Mouse (Mus musculus): Measurements from ENCODE around the gene Usp50. TPM values are rescaled to one million over a fixed set of nuclear protein-coding genes. Genes with fewer than 3 reads are reported as not detected.

The Usp50 gene
- polyA plus RNA-seq, 1 experiment from 2014 or later: 2.2 TPM

- peaks cover 20% of the 10 kb centered on the region for H3K4me1 ChIP-seq
- peak overlapping the region; percentile 100 for H3K27ac ChIP-seq
- peak; percentile 81 for DNase-seq (ENCODE audit: low spot score)
- no peaks in the 10 kb centered on the region for H3K27me3 ChIP-seq (ENCODE audit: low read depth, poor library complexity, severe bottlenecking)
- H3K4me3 ChIP-seq: peak overlapping the region; percentile 95
- H3K36me3 ChIP-seq: peaks cover 37% of the 10 kb centered on the region
- H3K9me3 ChIP-seq (replicated peaks): no peaks in the 10 kb centered on the region
- WGBS: under 1% methylated on average over 75 of the region's 77 CpGs
Measured at GRCm38 (mm10) chr2:126674441-126675168, 108.7 kb downstream of the Usp50 start.

DNA sequence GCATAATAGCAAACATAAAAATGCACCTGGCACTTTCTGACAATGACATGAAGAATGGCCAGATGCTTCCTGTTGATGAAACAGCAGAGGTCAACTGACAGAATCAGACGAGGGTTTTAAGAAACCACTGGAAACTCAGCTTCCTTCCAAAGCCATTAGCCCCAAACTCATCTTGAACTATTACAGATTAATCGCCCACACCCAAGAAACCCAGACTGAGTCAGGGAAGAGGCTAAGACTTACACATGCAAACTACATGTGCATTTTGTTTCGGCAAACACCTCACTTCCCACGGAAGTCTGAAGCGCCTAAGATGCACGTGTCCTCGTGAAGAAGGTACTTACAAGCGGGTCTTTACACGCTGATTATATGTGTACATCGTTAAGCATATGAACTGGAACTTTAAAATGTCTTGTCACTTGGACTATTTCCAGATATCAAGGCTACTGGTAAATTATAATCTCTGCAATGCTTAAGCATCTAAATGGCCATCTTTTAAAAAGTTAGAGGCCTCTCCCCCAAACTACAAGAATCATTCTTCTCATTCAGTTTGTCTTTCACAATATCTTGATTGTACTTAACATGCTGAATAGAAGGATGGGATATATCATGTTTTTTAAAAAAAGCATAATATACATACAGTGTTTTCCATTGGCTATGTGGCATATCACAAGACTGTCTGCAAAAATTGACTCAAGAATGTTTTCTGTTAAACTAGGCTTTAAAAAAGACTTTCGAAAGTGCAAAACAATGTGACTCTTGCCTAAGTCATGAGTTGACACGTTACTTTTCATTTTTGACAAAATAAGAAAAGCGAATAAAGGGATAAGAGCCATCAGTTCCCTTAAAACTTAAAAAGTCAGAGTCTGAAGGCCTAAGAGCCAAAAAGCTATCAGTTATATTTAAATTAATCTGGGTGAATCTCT lies 109.7 kb downstream of the Usp50 start:
- no peak for DNase-seq (ENCODE audit: low spot score)
- H3K4me1 ChIP-seq: peaks cover 20% of the 10 kb centered on the region
- peaks cover 37% of the 10 kb centered on the region for H3K36me3 ChIP-seq
- no peaks in the 10 kb centered on the region for H3K9me3 ChIP-seq (replicated peaks)
- no peaks in the 10 kb centered on the region for H3K27me3 ChIP-seq (ENCODE audit: low read depth, poor library complexity, severe bottlenecking)
- peak overlapping the region; percentile 95 for H3K4me3 ChIP-seq
- H3K27ac ChIP-seq: peak overlapping the region; percentile 100
- WGBS: 77% methylated on average over 13 of the region's 13 CpGs

DNA sequence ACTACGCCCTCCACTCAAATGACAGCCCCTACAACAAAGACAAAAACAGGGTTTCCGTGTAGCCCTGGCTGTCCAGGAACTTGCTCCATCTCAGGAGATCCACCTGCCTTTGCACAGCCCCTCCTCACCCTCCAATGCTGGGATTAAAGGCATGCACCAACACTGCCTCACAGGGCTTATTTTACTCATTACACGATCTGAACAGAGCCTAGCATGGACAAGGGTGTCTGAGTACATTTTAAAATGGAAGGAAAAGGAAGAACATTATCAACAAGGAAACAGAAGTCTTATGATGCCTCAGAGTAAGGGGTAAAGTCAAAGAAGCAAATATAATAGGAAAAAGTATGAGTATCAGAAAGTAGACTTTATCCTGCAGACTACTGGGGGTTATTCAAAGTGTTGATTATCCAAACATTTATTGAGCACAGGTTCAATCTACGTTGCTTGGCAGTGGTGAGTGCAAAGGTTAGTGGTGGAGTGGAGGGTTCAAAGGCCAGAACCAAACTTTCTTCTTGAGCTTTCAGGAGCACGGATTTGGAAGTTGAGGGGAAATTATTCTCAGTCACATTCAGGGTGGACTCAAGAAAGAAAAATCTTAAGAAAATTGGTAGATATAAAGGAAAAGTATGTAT lies 114.5 kb downstream of the Usp50 start:
- no peak for DNase-seq (ENCODE audit: low spot score)
- H3K27me3 ChIP-seq (ENCODE audit: low read depth, poor library complexity, severe bottlenecking): no peaks in the 10 kb centered on the region
- no peak overlapping the region for H3K4me3 ChIP-seq
- peaks cover 26% of the 10 kb centered on the region for H3K36me3 ChIP-seq
- 89% methylated on average over 5 of the region's 5 CpGs for WGBS
- peaks cover 13% of the 10 kb centered on the region for H3K4me1 ChIP-seq
- H3K9me3 ChIP-seq (replicated peaks): no peaks in the 10 kb centered on the region
- no peak overlapping the region for H3K27ac ChIP-seq

- H3K4me3 ChIP-seq: no peak overlapping the region
- no peaks in the 10 kb centered on the region for H3K27me3 ChIP-seq (ENCODE audit: low read depth, poor library complexity, severe bottlenecking)
- no peaks in the 10 kb centered on the region for H3K4me1 ChIP-seq
- peaks cover 24% of the 10 kb centered on the region for H3K36me3 ChIP-seq
- 96% methylated on average over 3 of the region's 3 CpGs for WGBS
- DNase-seq (ENCODE audit: low spot score): no peak
- no peaks in the 10 kb centered on the region for H3K9me3 ChIP-seq (replicated peaks)
- no peak overlapping the region for H3K27ac ChIP-seq
Measured at GRCm38 (mm10) chr2:126665984-126666383, 117.3 kb downstream of the Usp50 start.

DNA sequence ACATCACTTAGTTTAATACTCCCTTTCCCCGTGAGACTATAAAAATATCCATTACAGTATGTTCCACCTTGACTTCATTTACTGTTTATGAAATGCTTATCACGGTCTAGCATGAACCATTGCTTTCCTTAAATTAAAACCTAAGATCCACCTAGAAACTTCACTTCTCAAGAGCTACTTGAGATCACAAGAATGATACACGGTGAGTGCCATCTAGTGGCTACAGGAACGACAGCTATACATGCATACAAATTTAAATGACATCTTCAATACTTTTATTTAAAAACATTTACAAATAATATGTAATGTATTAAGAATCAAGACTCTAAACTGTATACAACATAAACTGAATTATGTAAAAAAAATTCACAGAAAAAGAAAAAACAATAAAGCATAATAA lies 119.8 kb downstream of the Usp50 start:
- Histone ChIP-seq H3K27me3 (ENCODE audit: low read depth, poor library complexity, severe bottlenecking) (no peaks in the 10 kb centered on the region), H3K4me3 (no peak overlapping the region), H3K9me3 (replicated peaks) (no peaks in the 10 kb centered on the region), H3K36me3 (peaks cover 13% of the 10 kb centered on the region; the same call in 1 of the 2 replicates), H3K4me1 (no peaks in the 10 kb centered on the region), H3K27ac (no peak overlapping the region)
- DNase-seq (ENCODE audit: low spot score): no peak
- WGBS: 67% methylated on average over 4 of the region's 4 CpGs

Other genes starting within 250 kb of the Usp50 start
- gene Slc27a2, start 231.1 kb downstream of the Usp50 start, polyA plus RNA-seq (2016; fragmentation: Nextera tagmentation; extraction: Ambion mirVana): 0.11 and 0.26 TPM in 2 replicates
- 0.18 and 0.31 TPM in 2 replicates for gene Hdc, start 164.2 kb downstream of the Usp50 start, polyA plus RNA-seq (2016; fragmentation: Nextera tagmentation; extraction: Ambion mirVana)
- 92.0 and 103 TPM in 2 replicates for gene Gabpb1, start 107.1 kb downstream of the Usp50 start, polyA plus RNA-seq (2016; fragmentation: Nextera tagmentation; extraction: Ambion mirVana)
- 40.5 and 43.6 TPM in 2 replicates for gene Usp8, start 76.1 kb downstream of the Usp50 start, polyA plus RNA-seq (2016; fragmentation: Nextera tagmentation; extraction: Ambion mirVana)
- 51.3 and 63.8 TPM in 2 replicates for gene Trpm7, start 92.8 kb upstream of the Usp50 start, polyA plus RNA-seq (2016; fragmentation: Nextera tagmentation; extraction: Ambion mirVana)
- gene Sppl2a, start 149.8 kb upstream of the Usp50 start, polyA plus RNA-seq (2016; fragmentation: Nextera tagmentation; extraction: Ambion mirVana): 24.6 and 34.7 TPM in 2 replicates
- gene Ap4e1, start 225.2 kb upstream of the Usp50 start, polyA plus RNA-seq (2016; fragmentation: Nextera tagmentation; extraction: Ambion mirVana): 12.5 and 13.9 TPM in 2 replicates